Mouse (Mus musculus): ENCODE data around the gene Colec11. TPM values are rescaled to one million over a fixed set of nuclear protein-coding genes. Genes with fewer than 3 reads are reported as not detected.

The Colec11 gene
- total RNA-seq (2015): 0.25 TPM in 1 of 2 replicates, not detected in the other
- total RNA-seq (2017): 0.92 TPM in 1 of 2 replicates, not detected in the other

- no peak for ATAC-seq (ENCODE audit: poor library complexity, severe bottlenecking)
Measured at GRCm38 (mm10) chr12:28623195-28623594, at the start of gene Colec11. TSS of gene Colec11 (minus strand) at chr12:28623377.

GRCm38 (mm10) chr12:28667287-28667686, 44.1 kb upstream of the Colec11 start:
- no peak for ATAC-seq (ENCODE audit: poor library complexity, severe bottlenecking)

GRCm38 (mm10) chr12:28666734-28667133, 43.6 kb upstream of the Colec11 start:
- ATAC-seq (ENCODE audit: poor library complexity, severe bottlenecking): no peak

- ATAC-seq (ENCODE audit: poor library complexity, severe bottlenecking): no peak
Measured at GRCm38 (mm10) chr12:28662628-28663027, 39.5 kb upstream of the Colec11 start.

- peak; percentile 99 for ATAC-seq (ENCODE audit: poor library complexity, severe bottlenecking)
Measured at GRCm38 (mm10) chr12:28649141-28650110, 26.2 kb upstream of the Colec11 start, which contains the start of gene Rnaseh1. TSS of gene Rnaseh1 (plus strand) at chr12:28649602.

GRCm38 (mm10) chr12:28638778-28639177, 15.6 kb upstream of the Colec11 start:
- ATAC-seq (ENCODE audit: poor library complexity, severe bottlenecking): no peak

GRCm38 (mm10) chr12:28636543-28636942, 13.4 kb upstream of the Colec11 start:
- ATAC-seq (ENCODE audit: poor library complexity, severe bottlenecking): no peak

GRCm38 (mm10) chr12:28635535-28636476, 12.6 kb upstream of the Colec11 start, which contains the start of gene Rps7:
TSS of gene Rps7 (minus strand) at chr12:28635953.
- ATAC-seq (ENCODE audit: poor library complexity, severe bottlenecking): peak; percentile 97

- peak; percentile 14 for ATAC-seq (ENCODE audit: poor library complexity, severe bottlenecking)
Measured at GRCm38 (mm10) chr12:28635058-28635534, 11.9 kb upstream of the Colec11 start.

- no peak for ATAC-seq (ENCODE audit: poor library complexity, severe bottlenecking)
Measured at GRCm38 (mm10) chr12:28628436-28628835, 5.3 kb upstream of the Colec11 start.

GRCm38 (mm10) chr12:28627092-28627491, 3.9 kb upstream of the Colec11 start:
- no peak for ATAC-seq (ENCODE audit: poor library complexity, severe bottlenecking)

GRCm38 (mm10) chr12:28625407-28625806, 2.2 kb upstream of the Colec11 start:
- ATAC-seq (ENCODE audit: poor library complexity, severe bottlenecking): no peak

GRCm38 (mm10) chr12:28624251-28624650, 1.1 kb upstream of the Colec11 start:
- no peak for ATAC-seq (ENCODE audit: poor library complexity, severe bottlenecking)

- ATAC-seq (ENCODE audit: poor library complexity, severe bottlenecking): no peak
Measured at GRCm38 (mm10) chr12:28622641-28623040, 536 bp downstream of the Colec11 start.

GRCm38 (mm10) chr12:28622167-28622532, 1.0 kb downstream of the Colec11 start:
- no peak for ATAC-seq (ENCODE audit: poor library complexity, severe bottlenecking)

- no peak for ATAC-seq (ENCODE audit: poor library complexity, severe bottlenecking)
Measured at GRCm38 (mm10) chr12:28621451-28622166, 1.6 kb downstream of the Colec11 start.

GRCm38 (mm10) chr12:28617297-28617696, 5.9 kb downstream of the Colec11 start:
- no peak for ATAC-seq (ENCODE audit: poor library complexity, severe bottlenecking)

- ATAC-seq (ENCODE audit: poor library complexity, severe bottlenecking): no peak
Measured at GRCm38 (mm10) chr12:28614401-28614800, 8.8 kb downstream of the Colec11 start.

GRCm38 (mm10) chr12:28612391-28612790, 10.8 kb downstream of the Colec11 start:
- ATAC-seq (ENCODE audit: poor library complexity, severe bottlenecking): no peak
